In genomic region chr7:106440900-106441506, GRCm38 (mm10) we compare ENCODE assay signal across 13 mouse cellular contexts.
DNase-seq lines count a peak whose midpoint lies in the region; ATAC-seq lines count a peak whose summit lies in the region.
"Had no signal": no experiment of that assay in that cellular context is flagged by ENCODE, and none has a peak within 500 bp of the region (broad histone marks: within the 10 kb centered on the region; RNA-seq: fewer than 3 reads in every experiment).

No protein-coding gene starts in this region.

- no peak overlapping the region for H3K4me2 ChIP-seq in forebrain, embryonic 14.5 days (ENCODE audit: low read length)
- H3K4me2 ChIP-seq in midbrain, embryonic 11.5 days, result no peak overlapping the region
- H3K4me2 ChIP-seq: heart, embryonic 13.5 days had no signal

- peak; percentile 92 for ATAC-seq in megakaryocyte progenitor cell, adult 5-6 weeks (replicated peaks; ENCODE audit: poor library complexity)
- no peak for ATAC-seq in forebrain, embryonic 14.5 days
- no peak for ATAC-seq in midbrain, embryonic 11.5 days (ENCODE audit: low FRiP score)
- ATAC-seq: hindbrain, embryonic 16.5 days had no signal

- no peak overlapping the region for H3K27ac ChIP-seq in forebrain, embryonic 14.5 days (ENCODE audit: low read depth, low read length)
- no peak overlapping the region for H3K27ac ChIP-seq in midbrain, embryonic 11.5 days (ENCODE audit: low read depth, low read length)
- H3K27ac ChIP-seq: heart, embryonic 13.5 days; limb, embryonic 10.5 days had no signal

- peak; percentile 2 for DNase-seq in lung, postnatal 36 days
- DNase-seq in lung, postnatal 25 days (ENCODE audit: low spot score), result no peak
- DNase-seq in CD8-positive naive resting alpha-beta T cell, adult 2 months (ENCODE audit: low read depth in 2 of 2, low spot score in 2 of 2), result peak; percentile 8 to 25
- peak; percentile 0 for DNase-seq in brain, adult 2 months (ENCODE audit: low read depth, low spot score)
- DNase-seq in forebrain, embryonic 14.5 days (ENCODE audit: low spot score), result no peak
- no peak for DNase-seq in midbrain, embryonic 11.5 days (ENCODE audit: low spot score, missing footprints)
- DNase-seq in cerebellum, postnatal 25 days, result no peak
- DNase-seq: layer of hippocampus, adult 9-11 months had no signal

- 43% methylated on average over 1 of the region's 1 CpGs for WGBS in forebrain, embryonic 14.5 days
- WGBS in midbrain, embryonic 11.5 days, result 46% methylated on average over 1 of the region's 1 CpGs

- H3K4me3 ChIP-seq in forebrain, embryonic 14.5 days (ENCODE audit: low read depth, low read length), result no peak overlapping the region
- H3K4me3 ChIP-seq in midbrain, embryonic 11.5 days (ENCODE audit: low read depth, low read length), result no peak overlapping the region
- H3K4me3 ChIP-seq: erythroblast, embryonic 14.5 days; heart, embryonic 13.5 days; limb, embryonic 10.5 days had no signal

- H3K9me3 ChIP-seq in forebrain, embryonic 14.5 days (replicated peaks; ENCODE audit: control insufficient read depth, low read length), result no peaks in the 10 kb centered on the region
- H3K9me3 ChIP-seq in midbrain, embryonic 11.5 days (ENCODE audit: control insufficient read depth, low read length), result no peaks in the 10 kb centered on the region
- H3K9me3 ChIP-seq: limb, embryonic 10.5 days had no signal

- H3K9ac ChIP-seq in forebrain, embryonic 14.5 days (ENCODE audit: low read length), result no peak overlapping the region
- H3K9ac ChIP-seq in midbrain, embryonic 11.5 days (ENCODE audit: low read length), result no peak overlapping the region
- H3K9ac ChIP-seq: heart, embryonic 13.5 days had no signal

- no peaks in the 10 kb centered on the region for H3K36me3 ChIP-seq in forebrain, embryonic 14.5 days (ENCODE audit: control insufficient read depth, insufficient read depth, low read length)
- no peaks in the 10 kb centered on the region for H3K36me3 ChIP-seq in midbrain, embryonic 11.5 days (ENCODE audit: control insufficient read depth, insufficient read depth, low read length)
- H3K36me3 ChIP-seq: heart, embryonic 13.5 days; limb, embryonic 10.5 days had no signal

- H3K27me3 ChIP-seq in forebrain, embryonic 14.5 days (replicated peaks; ENCODE audit: control insufficient read depth, insufficient read depth, low read length), result no peaks in the 10 kb centered on the region
- H3K27me3 ChIP-seq in midbrain, embryonic 11.5 days (ENCODE audit: control insufficient read depth, insufficient read depth, low read length), result no peaks in the 10 kb centered on the region
- H3K27me3 ChIP-seq: heart, embryonic 13.5 days had no signal

- no peaks in the 10 kb centered on the region for H3K4me1 ChIP-seq in forebrain, embryonic 14.5 days (ENCODE audit: control insufficient read depth, insufficient read depth, low read length)
- H3K4me1 ChIP-seq in midbrain, embryonic 11.5 days (ENCODE audit: control insufficient read depth, insufficient read depth, low read length), result no peaks in the 10 kb centered on the region
- H3K4me1 ChIP-seq: heart, embryonic 13.5 days; limb, embryonic 10.5 days had no signal

Comparison
In these comparisons a context has a peak if more than half of its experiments do, and no peak if none do; other contexts are left out.
1. DNase-seq: peak in lung, postnatal 36 days (single experiment), CD8-positive naive resting alpha-beta T cell, adult 2 months (2 of 2) and brain, adult 2 months (single experiment); none in lung, postnatal 25 days (single experiment), forebrain, embryonic 14.5 days (single experiment), midbrain, embryonic 11.5 days (single experiment) and cerebellum, postnatal 25 days (0 of 2).